Mouse (Mus musculus) thymus, postnatal 36 days (tissue): ENCODE results near the gene Kctd4.

ENCODE experiments used
- DNase-seq, 2 experiments: peaks; one replicate each; pipeline ENCODE4 v3.0.0; 2022; ENCODE audit warnings: mixed read lengths in 2 of 2

The Kctd4 gene

DNA sequence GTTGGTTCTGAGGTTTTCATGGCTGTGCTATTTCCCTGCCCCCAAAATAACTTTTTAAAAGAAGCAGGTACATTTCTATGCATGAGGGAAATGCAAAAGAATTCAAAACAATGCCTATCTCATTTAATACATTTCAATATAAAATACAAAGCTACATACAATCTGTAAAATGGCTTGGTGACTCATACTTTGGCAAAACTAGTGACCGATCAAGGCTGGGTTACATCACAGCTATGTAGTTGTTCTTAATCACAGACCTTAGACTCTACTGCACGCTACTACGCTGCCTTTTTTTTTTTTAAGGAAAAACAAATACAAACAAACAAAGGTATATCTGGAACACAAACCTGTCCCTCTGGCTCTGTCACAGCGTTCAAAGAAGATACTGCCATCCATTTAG is 37.6 kb downstream of the Kctd4 start:
- no peak for DNase-seq

DNA sequence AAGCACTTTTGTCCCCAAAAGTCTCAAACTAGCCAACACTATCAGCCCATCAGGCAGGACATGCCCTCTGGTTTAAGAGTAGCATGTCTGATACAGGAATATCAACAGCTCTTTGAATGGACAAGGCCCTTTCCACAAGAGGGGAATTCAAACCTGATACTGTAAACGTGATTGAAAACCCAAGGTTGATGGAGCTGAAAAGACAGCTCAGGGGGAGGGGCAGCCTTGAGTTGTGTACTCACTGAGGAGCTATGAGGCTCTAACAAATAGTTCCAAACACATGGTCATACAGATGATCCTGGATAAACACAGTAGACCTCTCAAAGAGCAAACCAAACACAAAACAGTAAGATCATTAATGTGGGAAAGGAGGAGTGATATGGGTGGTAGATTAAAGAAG is 43.3 kb downstream of the Kctd4 start:
- no peak for DNase-seq

DNA sequence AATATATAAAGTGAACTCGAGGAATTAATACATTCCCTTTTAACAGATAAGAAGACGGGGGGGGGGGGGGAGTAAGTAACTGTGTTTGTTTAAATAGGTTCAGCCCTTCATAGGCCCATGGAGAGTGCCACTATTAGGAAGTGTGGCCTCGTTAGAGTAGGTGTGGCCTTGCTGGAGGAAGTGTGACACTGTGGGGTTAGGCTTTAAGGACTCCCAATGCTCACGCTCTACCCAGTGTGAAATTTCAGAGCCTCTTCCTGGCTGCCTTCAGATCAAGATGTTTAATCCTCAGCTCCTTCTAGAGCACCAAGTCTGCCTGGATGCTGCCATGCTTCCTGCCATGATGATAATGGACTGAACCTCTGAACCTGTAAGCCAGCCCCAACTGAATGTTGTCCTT is 47.0 kb downstream of the Kctd4 start:
- no peak for DNase-seq

DNA sequence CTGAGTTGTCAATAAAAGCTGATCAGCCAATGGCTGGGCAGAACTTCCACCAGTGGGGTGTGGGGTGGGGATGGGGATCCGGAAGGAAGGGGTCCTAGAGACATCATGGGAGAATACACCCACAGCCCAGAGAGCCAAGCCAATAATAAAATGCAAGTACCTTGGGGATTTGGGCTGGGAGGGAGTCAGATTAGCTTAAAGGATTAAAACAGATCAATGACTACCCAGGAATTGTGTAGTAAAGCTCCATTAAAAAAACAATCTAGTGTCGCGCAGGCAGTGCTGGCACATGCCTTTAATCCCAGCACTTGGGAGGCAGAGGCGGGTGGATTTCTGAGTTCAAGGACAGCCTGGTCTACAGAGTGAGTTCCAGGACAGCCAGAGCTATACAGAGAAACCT is 50.2 kb downstream of the Kctd4 start:
- no peak for DNase-seq

DNA sequence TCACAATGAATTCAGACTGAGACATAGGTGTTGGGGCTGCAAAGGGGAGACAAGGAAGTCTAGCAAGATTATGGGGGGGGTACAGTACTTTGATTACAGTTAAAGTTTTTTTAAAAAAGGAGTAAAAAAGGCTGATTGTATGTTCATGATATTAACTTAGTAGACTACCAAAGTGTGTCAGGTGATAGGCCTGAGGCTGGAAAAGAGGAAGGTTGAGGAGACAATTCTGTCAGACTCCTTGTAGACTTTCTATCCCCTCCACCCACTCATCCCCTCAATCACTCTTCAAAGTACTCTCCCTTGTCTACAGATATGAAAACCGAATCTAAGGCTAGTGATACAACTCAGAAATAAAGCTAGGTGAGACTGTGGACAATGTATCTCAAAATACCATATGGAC is 53.4 kb downstream of the Kctd4 start:
- DNase-seq, result no peak

DNA sequence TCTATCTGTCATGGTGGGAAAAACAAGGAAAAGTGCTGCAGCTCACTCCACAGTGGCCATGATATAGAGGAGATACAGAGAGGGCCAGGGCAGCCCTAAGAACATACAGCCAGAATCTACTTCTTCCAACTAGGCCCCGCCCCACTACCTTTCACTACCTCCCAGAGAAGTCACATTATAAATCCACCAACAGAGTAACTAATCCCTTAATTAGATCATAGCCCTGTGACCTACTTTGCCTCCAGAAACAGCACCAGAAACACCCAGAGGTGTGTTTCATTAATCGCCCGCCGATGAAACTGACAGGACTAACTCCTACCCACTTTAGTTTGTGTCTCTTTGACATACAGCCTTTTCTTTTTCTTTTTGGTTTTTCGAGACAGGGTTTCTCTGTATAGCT is 54.4 kb downstream of the Kctd4 start:
- no peak for DNase-seq

DNA sequence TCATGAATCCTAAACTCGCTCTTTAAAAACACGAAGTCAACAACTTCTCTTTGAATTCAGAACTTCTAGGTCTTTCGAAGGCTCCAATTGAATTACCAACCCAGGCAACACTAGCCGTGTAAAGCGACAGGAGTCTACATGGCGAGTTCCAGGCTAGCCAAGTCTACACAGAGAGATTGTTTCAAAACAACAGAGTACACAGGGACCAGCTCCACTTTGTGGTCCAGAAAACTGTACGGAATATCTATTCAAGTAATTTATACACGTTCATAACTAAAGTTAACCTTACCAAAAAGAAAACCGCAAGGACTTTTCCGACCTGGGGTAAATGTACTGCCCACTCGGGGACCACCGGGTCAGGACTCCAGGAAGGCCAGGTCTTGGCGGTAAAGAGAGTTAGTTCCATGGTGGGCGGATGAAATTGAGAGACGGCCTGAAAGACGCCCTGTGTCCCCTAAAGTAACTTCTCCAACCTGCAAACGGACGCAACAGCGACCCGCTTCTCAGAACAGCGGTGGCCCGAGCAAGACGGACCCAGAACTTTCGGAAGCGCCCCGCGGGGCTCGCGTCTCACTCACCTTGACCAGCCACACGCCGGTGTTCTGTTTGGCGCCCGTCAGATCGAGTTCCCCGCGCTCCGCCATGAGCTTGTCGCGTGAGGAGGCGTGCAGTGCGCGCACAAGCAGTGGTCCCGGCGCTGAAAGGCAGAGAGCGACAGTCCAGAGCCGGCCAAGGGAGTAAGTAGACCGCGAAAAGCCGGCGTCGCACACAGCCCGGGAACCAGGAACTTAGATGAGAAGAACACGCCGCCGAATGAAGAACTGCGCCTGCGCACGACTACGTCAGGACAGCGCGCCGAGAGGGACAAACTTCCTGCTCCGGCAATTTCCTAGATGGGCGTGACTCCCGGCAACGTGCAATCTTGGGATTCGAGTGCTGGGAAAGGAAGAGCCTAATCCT is 55.6 kb downstream of the Kctd4 start, which contains the start of gene Gtf2f2:
Gene Gtf2f2 (minus strand): TSS at position 764 of the 960 bp plus-strand sequence.
- peak; percentile 90 to 94 for DNase-seq

DNA sequence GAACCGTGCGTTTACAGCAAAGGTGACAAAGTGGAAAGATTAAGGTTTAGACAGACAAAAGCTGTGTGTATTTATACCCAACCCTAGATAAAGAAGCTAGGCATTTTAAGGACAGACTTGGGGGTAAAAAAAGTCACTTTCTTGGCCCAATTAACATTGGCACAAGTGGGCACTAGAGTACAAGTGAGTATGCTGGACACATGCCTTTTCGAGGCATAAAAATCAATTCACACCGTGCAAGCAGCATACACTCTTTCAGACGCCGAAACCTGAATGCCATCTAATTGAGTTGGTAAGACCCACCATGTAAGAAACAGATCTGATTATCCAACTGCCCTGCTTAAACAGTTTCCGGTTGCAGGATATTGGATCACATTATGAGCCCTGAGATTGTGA is 56.3 kb downstream of the Kctd4 start:
- no peak for DNase-seq

DNA sequence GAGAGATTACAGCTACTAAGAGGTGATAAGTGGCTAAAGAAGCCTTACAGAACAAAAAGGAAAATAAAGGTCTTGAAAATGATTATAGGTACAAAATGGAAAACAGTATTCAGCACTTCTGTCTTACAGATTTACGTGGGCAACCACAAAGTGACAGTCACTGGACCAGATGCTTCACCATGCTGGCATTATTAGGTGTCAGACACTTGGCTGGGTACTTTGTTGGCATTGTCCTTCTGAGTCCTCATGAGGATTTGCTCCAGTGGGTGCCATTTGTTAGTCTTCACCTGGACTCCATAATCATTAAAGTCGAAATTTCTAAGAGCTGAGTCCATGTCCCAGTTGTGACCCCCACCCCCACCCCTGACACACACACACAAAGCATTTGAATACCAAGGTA is 59.5 kb downstream of the Kctd4 start:
- no peak for DNase-seq
